Mouse (Mus musculus): Measurements from ENCODE around the gene Ppargc1a.

The Ppargc1a gene

GRCm38 (mm10) chr5:51415456-51415855 lies 152.1 kb downstream of the Ppargc1a start:
- DNase-seq (ENCODE audit: inconsistent ontology term): no peak

DNA sequence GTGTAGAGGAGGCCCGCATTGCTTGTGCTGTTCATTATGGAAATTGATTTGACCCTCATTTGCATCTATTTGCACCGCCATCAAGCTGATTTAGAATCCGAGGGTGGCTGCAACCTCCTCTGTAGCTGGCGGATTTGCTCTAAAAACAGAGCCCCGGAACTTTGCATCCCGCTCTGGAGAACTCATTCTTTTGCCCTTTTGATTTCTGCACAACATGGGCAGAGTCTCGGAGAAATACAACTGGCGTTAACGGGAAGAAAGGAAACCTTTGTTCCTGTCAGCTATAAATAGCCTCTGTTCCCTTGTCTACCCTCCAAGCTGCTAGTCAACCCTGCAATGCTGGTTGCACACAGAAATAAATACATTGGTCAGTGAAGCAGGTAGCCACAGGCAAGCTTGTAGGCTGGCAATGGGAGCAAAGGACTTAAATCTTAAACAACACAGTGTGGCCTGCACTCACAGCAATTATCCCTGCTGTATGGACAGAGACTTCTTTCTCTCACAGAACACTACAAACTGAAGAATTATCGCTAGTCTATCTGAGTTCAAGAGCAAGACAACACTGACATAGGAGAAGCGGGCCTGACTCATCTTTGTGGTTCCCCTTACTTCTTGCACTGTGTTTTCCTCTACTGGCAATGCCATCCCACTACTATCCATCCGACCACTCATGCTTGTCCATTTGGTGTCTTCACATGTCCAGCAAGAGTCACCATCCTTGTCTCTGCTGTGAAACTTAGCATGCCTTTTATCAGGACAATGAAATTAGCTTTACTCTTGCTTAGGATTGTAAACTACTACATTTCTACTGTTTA lies 155.0 kb downstream of the Ppargc1a start:
- peak; percentile 52 for DNase-seq (ENCODE audit: inconsistent ontology term)

DNA sequence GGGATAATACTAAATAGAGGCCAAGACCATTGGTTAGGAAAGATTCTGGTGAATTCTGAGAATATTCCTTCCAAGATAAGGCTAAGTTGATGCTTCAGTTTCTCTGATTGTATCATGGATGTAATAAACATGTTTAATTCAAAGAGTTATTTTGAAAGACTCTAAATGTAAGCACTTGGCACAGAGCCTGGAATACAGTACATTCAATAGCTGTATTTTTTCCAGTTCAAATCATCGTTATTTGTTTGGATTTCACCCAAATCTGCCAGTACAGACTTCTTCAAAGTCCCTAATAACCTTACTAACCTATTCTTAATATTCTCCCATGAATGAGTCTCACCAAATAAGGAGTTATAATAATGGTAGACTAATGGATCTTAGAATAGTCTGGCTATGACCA lies 157.5 kb downstream of the Ppargc1a start:
- peak; percentile 29 for DNase-seq (ENCODE audit: inconsistent ontology term)

DNA sequence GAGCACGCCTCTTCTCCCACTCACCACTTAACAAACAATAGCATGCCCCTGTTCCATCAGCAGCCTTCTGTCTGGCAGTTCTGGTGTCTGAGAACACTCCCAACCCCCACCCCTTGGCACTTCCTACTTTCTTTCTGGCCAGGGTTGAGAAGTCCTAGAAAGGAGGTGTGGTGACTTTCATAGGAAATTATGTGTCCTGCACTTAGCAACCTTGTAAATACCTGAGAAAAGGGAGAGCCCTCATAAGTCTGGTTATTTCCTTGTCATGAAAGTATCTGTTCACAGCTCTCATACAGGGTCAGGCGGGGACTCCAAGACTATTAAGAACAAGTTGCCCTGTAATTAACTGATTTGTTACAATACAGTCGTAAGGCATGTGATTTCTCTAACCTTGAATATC lies 161.1 kb downstream of the Ppargc1a start:
- no peak for DNase-seq (ENCODE audit: inconsistent ontology term)

Measured in Muller cell, postnatal 12 days (primary cell).